Mouse (Mus musculus): ENCODE measurements around the gene Nsg1.

DNA sequence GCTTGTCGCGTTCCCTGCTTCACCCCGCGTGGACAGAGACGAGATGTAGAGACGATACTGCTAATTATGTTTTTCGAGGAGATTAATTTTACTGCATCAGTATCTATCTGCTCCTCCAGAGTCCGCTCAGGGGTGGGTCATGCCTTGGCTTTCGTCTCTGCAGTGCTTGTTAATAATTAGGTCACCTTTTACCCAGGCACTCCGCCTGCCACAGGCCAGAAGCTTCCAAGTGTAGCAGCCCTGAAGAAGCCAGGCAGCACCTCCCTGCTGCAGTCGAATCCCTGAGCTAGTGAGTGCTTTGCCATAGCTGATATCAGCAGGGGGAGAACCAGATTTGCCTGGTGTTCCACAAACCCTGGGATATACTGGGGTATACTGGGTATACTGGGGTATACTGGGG lies 8.8 kb upstream of the Nsg1 start:
- TF ChIP-seq CTCF (IDR thresholded peaks at IDR 0.05; ENCODE audit: low read depth, low read length) (no peak), GATA1 (IDR thresholded peaks at IDR 0.05; ENCODE audit: borderline replicate concordance, low read length) (no peak)
